Mouse (Mus musculus) midbrain, embryonic 16.5 days (tissue): ENCODE data around the gene Mst1. TPM values are rescaled to one million over a fixed set of nuclear protein-coding genes. Genes with fewer than 3 reads are reported as not detected.

Experiments used
- ATAC-seq: fragments of 200-750 bp; cut with Nextera tagmentation; 2 replicates; pipeline ENCODE4 v1.8.0; 2017; ENCODE audit warnings: moderate TSS enrichment
- H3K27ac ChIP-seq: fragments of 300-500 bp; sonication (generic); 2 replicates; pipeline ENCODE4 v1.5.1; 2014; ENCODE audit warnings: mild to moderate bottlenecking, low read length, mixed read lengths
- H3K27me3 ChIP-seq: fragments of 300-500 bp; sonication (generic); 2 replicates; pipeline ENCODE4 v1.6.1; 2014; ENCODE audit warnings: low read depth, low read length, mixed read lengths; ENCODE audit not compliant: control insufficient read depth, insufficient read depth
- H3K36me3 ChIP-seq: fragments of 300-500 bp; sonication (generic); 2 replicates; pipeline ENCODE4 v1.6.1; 2014; ENCODE audit warnings: mild to moderate bottlenecking, low read length, moderate library complexity, mixed read lengths; ENCODE audit not compliant: control insufficient read depth, insufficient read depth
- H3K4me1 ChIP-seq: fragments of 300-500 bp; sonication (generic); 2 replicates; pipeline ENCODE4 v1.6.1; 2014; ENCODE audit warnings: mild to moderate bottlenecking, low read length, mixed read lengths; ENCODE audit not compliant: control insufficient read depth, insufficient read depth
- H3K4me2 ChIP-seq: fragments of 300-500 bp; sonication (generic); 2 replicates; pipeline ENCODE4 v1.6.1; 2014; ENCODE audit warnings: mild to moderate bottlenecking, low read length, mixed read lengths
- H3K4me3 ChIP-seq: fragments of 300-500 bp; sonication (generic); 2 replicates; pipeline ENCODE4 v1.5.1; 2014; ENCODE audit warnings: low read depth, mild to moderate bottlenecking, low read length, moderate library complexity, mixed read lengths
- H3K9ac ChIP-seq: fragments of 300-500 bp; sonication (generic); 2 replicates; pipeline ENCODE4 v1.6.1; 2014; ENCODE audit warnings: low read depth, low read length, mixed read lengths
- H3K9me3 ChIP-seq: fragments of 300-500 bp; sonication (generic); replicated peaks from 2 replicates; pipeline ENCODE4 v1.6.1; 2014; ENCODE audit warnings: mild to moderate bottlenecking, low read length, mixed read lengths; ENCODE audit not compliant: control insufficient read depth, poor library complexity, severe bottlenecking
- WGBS: fragments of 180-500 bp; shearing (Covaris S2); extraction: QIAGEN DNeasy Blood & Tissue Kit; methylation state at CpG from one replicate; pipeline ENCODE4 v1.1.7; 2014; 5-methylcytosine and 5-hydroxymethylcytosine counted together
- polyA plus RNA-seq: library from polyadenylated mRNA; unstranded; fragments of >200 nt; fragmentation: Nextera tagmentation; extraction: Ambion mirVana; gene quantifications from 2 replicates; pipeline ENCODE4 v1.2.1, GENCODE M21; 2015

Mst1 gene
- polyA plus RNA-seq, 1 experiment from 2014 or later = not detected

GRCm38 (mm10) chr9:108105549-108105863 is 25.3 kb downstream of the Mst1 start:
- no peak overlapping the region for H3K27ac ChIP-seq
- peaks cover 29% of the 10 kb centered on the region for H3K36me3 ChIP-seq
- H3K4me1 ChIP-seq = no peaks in the 10 kb centered on the region
- WGBS = 68% methylated on average over 12 of the region's 12 CpGs
- no peak for ATAC-seq
- no peak overlapping the region for H3K4me2 ChIP-seq
- no peak overlapping the region for H3K4me3 ChIP-seq
- peak overlapping the region; percentile 18; the same call in 1 of the 2 replicates for H3K9ac ChIP-seq
- no peaks in the 10 kb centered on the region for H3K9me3 ChIP-seq
- H3K27me3 ChIP-seq = no peaks in the 10 kb centered on the region

GRCm38 (mm10) chr9:108106090-108106489 is 25.9 kb downstream of the Mst1 start:
- 90% methylated on average over 23 of the region's 23 CpGs for WGBS
- Histone ChIP-seq H3K36me3 (peaks cover 32% of the 10 kb centered on the region), H3K4me1 (no peaks in the 10 kb centered on the region), H3K9me3 (no peaks in the 10 kb centered on the region), H3K27ac (no peak overlapping the region), H3K9ac (no peak overlapping the region), H3K4me2 (no peak overlapping the region), H3K27me3 (no peaks in the 10 kb centered on the region), H3K4me3 (no peak overlapping the region)
- no peak for ATAC-seq

- H3K4me1 ChIP-seq = no peaks in the 10 kb centered on the region
- no peak overlapping the region for H3K27ac ChIP-seq
- H3K36me3 ChIP-seq = peaks cover 29% of the 10 kb centered on the region
- no peak for ATAC-seq
- H3K4me3 ChIP-seq = no peak overlapping the region
- no peak overlapping the region for H3K4me2 ChIP-seq
- H3K27me3 ChIP-seq = no peaks in the 10 kb centered on the region
- H3K9me3 ChIP-seq = no peaks in the 10 kb centered on the region
- WGBS = 95% methylated on average over 16 of the region's 16 CpGs
- H3K9ac ChIP-seq = no peak overlapping the region
Observed at GRCm38 (mm10) chr9:108107867-108108266, 27.6 kb downstream of the Mst1 start.

GRCm38 (mm10) chr9:108110160-108110559 is 29.9 kb downstream of the Mst1 start:
- Histone ChIP-seq H3K27me3 (no peaks in the 10 kb centered on the region), H3K9ac (no peak overlapping the region), H3K27ac (no peak overlapping the region), H3K36me3 (peaks cover 36% of the 10 kb centered on the region), H3K4me3 (no peak overlapping the region), H3K9me3 (no peaks in the 10 kb centered on the region), H3K4me1 (no peaks in the 10 kb centered on the region), H3K4me2 (no peak overlapping the region)
- ATAC-seq = no peak
- WGBS = 86% methylated on average over 16 of the region's 16 CpGs

- H3K4me3 ChIP-seq = no peak overlapping the region
- H3K4me2 ChIP-seq = peak overlapping the region; percentile 0; the same call in 1 of the 2 replicates
- WGBS = 9% methylated on average over 22 of the region's 22 CpGs
- no peak for ATAC-seq
- H3K27ac ChIP-seq = no peak overlapping the region
- peaks cover 42% of the 10 kb centered on the region for H3K36me3 ChIP-seq
- H3K9me3 ChIP-seq = no peaks in the 10 kb centered on the region
- H3K27me3 ChIP-seq = no peaks in the 10 kb centered on the region
- H3K9ac ChIP-seq = no peak overlapping the region
- H3K4me1 ChIP-seq = no peaks in the 10 kb centered on the region
Observed at GRCm38 (mm10) chr9:108111101-108111592, 30.9 kb downstream of the Mst1 start.

GRCm38 (mm10) chr9:108111593-108112121 is 31.4 kb downstream of the Mst1 start:
- Histone ChIP-seq H3K9ac (no peak overlapping the region), H3K36me3 (peaks cover 38% of the 10 kb centered on the region), H3K27me3 (no peaks in the 10 kb centered on the region), H3K27ac (no peak overlapping the region), H3K4me2 (no peak overlapping the region; the same call in 1 of the 2 replicates), H3K4me1 (no peaks in the 10 kb centered on the region), H3K4me3 (no peak overlapping the region), H3K9me3 (no peaks in the 10 kb centered on the region)
- WGBS = 75% methylated on average over 17 of the region's 17 CpGs
- no peak for ATAC-seq

- peaks cover 37% of the 10 kb centered on the region for H3K36me3 ChIP-seq
- no peak overlapping the region for H3K27ac ChIP-seq
- no peaks in the 10 kb centered on the region for H3K9me3 ChIP-seq
- no peak overlapping the region for H3K4me2 ChIP-seq
- ATAC-seq = no peak
- no peak overlapping the region for H3K4me3 ChIP-seq
- no peaks in the 10 kb centered on the region for H3K4me1 ChIP-seq
- H3K9ac ChIP-seq = no peak overlapping the region
- WGBS = 95% methylated on average over 18 of the region's 18 CpGs
- no peaks in the 10 kb centered on the region for H3K27me3 ChIP-seq
Observed at GRCm38 (mm10) chr9:108112719-108113340, 32.6 kb downstream of the Mst1 start.

GRCm38 (mm10) chr9:108115290-108116077 is 35.2 kb downstream of the Mst1 start:
- Histone ChIP-seq H3K27me3 (no peaks in the 10 kb centered on the region), H3K4me2 (no peak overlapping the region), H3K4me3 (no peak overlapping the region), H3K9ac (no peak overlapping the region), H3K9me3 (no peaks in the 10 kb centered on the region), H3K4me1 (no peaks in the 10 kb centered on the region), H3K36me3 (peaks cover 32% of the 10 kb centered on the region), H3K27ac (no peak overlapping the region)
- 69% methylated on average over 42 of the region's 43 CpGs for WGBS
- no peak for ATAC-seq

GRCm38 (mm10) chr9:108117143-108117542 is 36.9 kb downstream of the Mst1 start:
- no peak overlapping the region for H3K27ac ChIP-seq

More at GRCm38 (mm10) chr9:108117143-108117542, 36.9 kb downstream of the Mst1 start:
- H3K36me3 ChIP-seq = peaks cover 31% of the 10 kb centered on the region
- WGBS = 50% methylated on average over 4 of the region's 4 CpGs
- no peak overlapping the region for H3K4me3 ChIP-seq
- H3K4me1 ChIP-seq = no peaks in the 10 kb centered on the region
- H3K9ac ChIP-seq = no peak overlapping the region
- H3K4me2 ChIP-seq = no peak overlapping the region
- no peaks in the 10 kb centered on the region for H3K9me3 ChIP-seq
- no peak for ATAC-seq
- no peaks in the 10 kb centered on the region for H3K27me3 ChIP-seq
